Mouse (Mus musculus) NIH3T3 (cell line): ENCODE measurements at regions not wholly inside any gene's neighbourhood (a gene's known extent, or its start where the extent isn't known, plus 50 kb on each side); places are given as distances from the start of the nearest gene placed in this dataset.
"Not testable (repeated sequence)": the region's sequence is repeated elsewhere in the genome, so short reads cannot be mapped to it uniquely, and the experiment has no call there.

Source experiments
- DNase-seq: peaks from one replicate; pipeline ENCODE4 v3.0.0-alpha.2; 2012; ENCODE audit warnings: low read depth

DNA sequence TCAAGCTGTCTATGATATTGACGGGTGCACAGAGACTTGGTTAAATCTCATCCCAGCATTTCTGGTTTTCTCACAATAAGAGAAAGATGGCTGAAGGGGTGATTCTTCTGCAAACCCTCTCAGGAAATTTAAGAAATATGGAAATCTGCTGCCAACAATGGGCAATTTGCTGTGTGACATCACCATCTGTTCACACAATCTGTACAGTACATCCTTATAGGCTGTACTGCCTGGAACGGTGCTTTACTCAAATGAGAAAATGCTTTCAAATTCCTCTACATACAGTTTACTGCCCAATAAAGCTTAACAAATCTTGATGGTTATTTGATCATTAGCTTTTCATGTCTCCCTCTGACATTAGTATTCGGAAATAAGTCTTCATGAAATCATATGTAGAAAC is 172.4 kb upstream of the Hsf2 start:
- DNase-seq: no peak

DNA sequence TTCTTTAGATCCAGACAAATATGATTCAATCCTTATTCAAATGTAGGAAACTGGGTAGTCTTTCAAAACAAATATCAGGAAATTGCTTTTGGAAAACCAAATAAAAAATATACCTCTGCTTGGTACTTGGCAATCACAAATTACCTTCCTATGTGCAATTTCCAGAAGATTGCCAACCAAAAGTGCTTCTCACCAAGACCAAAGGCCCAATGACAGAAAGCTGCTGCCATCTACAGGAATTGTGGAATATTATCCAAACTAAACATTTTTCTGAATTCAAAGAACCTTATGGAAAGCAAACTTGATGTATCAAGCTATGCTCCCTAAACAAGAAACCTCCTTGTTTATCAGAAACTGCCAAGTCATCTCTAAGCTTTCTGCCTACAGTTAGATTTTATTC is 169.1 kb upstream of the Hsf2 start:
- peak; percentile 30 for DNase-seq

GRCm38 (mm10) chr10:57319171-57319570 is 167.0 kb upstream of the Hsf2 start:
- DNase-seq: no peak

DNA sequence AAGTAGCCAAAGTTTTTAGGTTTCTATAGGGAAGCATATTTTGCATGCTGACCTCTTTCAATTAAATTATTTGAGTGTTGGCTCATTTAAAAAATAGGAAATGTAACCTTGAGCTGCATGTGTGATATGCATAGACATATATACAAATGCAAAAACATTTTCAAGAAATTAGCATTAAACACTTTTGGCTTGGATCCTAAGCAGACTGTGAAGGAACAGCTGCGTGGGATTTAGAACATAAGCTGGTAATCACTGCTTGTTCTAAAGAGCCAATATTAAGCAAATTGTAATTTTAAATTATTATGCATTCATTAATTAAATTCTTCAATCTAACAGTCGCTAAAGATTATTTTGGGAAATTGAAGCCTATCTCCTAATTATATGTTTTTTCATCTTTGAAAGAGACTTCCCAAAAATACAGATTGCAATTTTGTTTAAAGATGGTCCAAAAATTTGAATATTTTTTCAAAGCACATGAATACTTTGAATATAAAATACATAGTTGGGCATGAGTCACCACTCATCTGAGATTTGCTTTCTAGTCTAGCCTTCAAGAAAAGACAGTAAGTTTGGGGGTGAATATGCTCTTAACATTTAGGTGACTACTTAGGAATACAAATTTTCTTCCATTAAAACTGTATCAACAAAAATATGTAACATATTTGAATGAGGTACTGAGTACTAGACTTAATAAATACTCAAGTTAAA is 163.3 kb upstream of the Hsf2 start:
- DNase-seq: no peak

GRCm38 (mm10) chr10:57324226-57324625 is 162.0 kb upstream of the Hsf2 start:
- no peak for DNase-seq

DNA sequence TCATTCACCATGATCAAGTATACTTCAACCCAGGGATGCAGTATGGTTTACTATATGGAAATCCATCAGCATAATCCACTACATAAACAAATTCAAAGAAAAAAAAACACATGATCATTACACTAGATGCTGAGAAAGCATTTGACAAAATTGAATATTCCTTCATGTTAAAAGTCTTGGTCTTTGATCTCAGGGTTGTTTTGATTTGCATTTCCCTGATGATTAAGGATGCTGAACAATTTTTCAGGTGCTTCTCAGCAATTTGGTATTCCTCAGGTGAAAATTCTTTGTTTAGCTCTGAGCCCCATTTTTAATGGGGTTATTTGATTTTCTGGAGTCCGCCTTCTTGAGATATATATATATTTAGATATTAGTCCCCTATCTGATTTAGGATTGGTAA is 123.4 kb upstream of the Hsf2 start:
- DNase-seq: not testable (repeated sequence)
